Mouse (Mus musculus) midbrain, embryonic 12.5 days (tissue): ENCODE measurements around the gene Ptpn14. TPM values are rescaled to one million over a fixed set of nuclear protein-coding genes. Genes with fewer than 3 reads are reported as not detected.

Experiments
- ATAC-seq: fragments of 200-750 bp; cut with Nextera tagmentation; 2 replicates; pipeline ENCODE4 v1.8.0; 2017; ENCODE audit warnings: low read depth, moderate TSS enrichment, moderate library complexity; ENCODE audit not compliant: low FRiP score
- H3K27ac ChIP-seq: fragments of 300-500 bp; sonication (generic); replicated peaks from 2 replicates; pipeline ENCODE4 v1.5.1; 2016; ENCODE audit warnings: mild to moderate bottlenecking
- H3K27me3 ChIP-seq: fragments of 300-500 bp; sonication (generic); 2 replicates; pipeline ENCODE4 v1.6.1; 2016; ENCODE audit warnings: mild to moderate bottlenecking
- H3K36me3 ChIP-seq: fragments of 300-500 bp; sonication (generic); 2 replicates; pipeline ENCODE4 v1.6.1; 2016
- H3K4me1 ChIP-seq: fragments of 300-500 bp; sonication (generic); 2 replicates; pipeline ENCODE4 v1.6.1; 2016
- H3K4me2 ChIP-seq: fragments of 300-500 bp; sonication (generic); replicated peaks from 2 replicates; pipeline ENCODE4 v1.6.1; 2016; ENCODE audit warnings: mild to moderate bottlenecking, moderate library complexity
- H3K4me3 ChIP-seq: fragments of 300-500 bp; sonication (generic); 2 replicates; pipeline ENCODE4 v1.5.1; 2016; ENCODE audit warnings: mild to moderate bottlenecking
- H3K9ac ChIP-seq: fragments of 300-500 bp; sonication (generic); replicated peaks from 2 replicates; pipeline ENCODE4 v1.6.1; 2016; ENCODE audit warnings: mild to moderate bottlenecking, moderate library complexity
- H3K9me3 ChIP-seq: fragments of 300-500 bp; sonication (generic); 2 replicates; pipeline ENCODE4 v1.6.1; 2016; ENCODE audit warnings: mild to moderate bottlenecking
- WGBS: fragments of 180-500 bp; shearing (Covaris S2); methylation state at CpG from one replicate; pipeline ENCODE4 v1.1.7; 2016; 5-methylcytosine and 5-hydroxymethylcytosine counted together
- polyA plus RNA-seq: library from polyadenylated mRNA; unstranded; fragments of >200 nt; fragmentation: Nextera tagmentation; extraction: Ambion mirVana; gene quantifications from 2 replicates; pipeline ENCODE4 v1.2.1, GENCODE M21; 2016

Ptpn14 gene
- polyA plus RNA-seq, 1 experiment from 2014 or later, result 4.0 TPM

DNA sequence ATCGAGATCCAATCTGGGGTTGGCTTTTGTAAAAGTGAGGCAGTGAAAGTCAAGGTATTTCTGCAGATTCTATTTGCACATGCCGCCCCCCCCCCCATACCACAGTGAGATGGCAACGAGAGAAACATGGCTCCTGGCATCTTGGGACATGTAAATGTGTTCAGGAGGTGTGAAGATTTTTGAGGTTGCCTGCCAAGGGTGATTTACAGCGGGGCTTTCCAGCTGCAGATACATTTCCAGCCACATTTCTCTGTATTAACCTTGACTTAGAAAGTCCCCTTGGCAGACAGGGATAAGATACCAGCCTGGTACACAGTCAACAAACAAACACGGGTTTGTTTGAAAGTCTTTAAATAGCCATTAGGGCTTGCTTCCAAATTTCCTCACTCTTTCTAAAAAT is 96.4 kb downstream of the Ptpn14 start:
- H3K9ac ChIP-seq, result no peak overlapping the region
- H3K4me1 ChIP-seq, result no peaks in the 10 kb centered on the region
- H3K27ac ChIP-seq, result no peak overlapping the region
- H3K4me3 ChIP-seq, result no peak overlapping the region
- no peak for ATAC-seq
- no peaks in the 10 kb centered on the region for H3K36me3 ChIP-seq
- WGBS, result 92% methylated on average over 5 of the region's 5 CpGs
- H3K4me2 ChIP-seq, result no peak overlapping the region
- no peaks in the 10 kb centered on the region for H3K27me3 ChIP-seq
- no peaks in the 10 kb centered on the region for H3K9me3 ChIP-seq

DNA sequence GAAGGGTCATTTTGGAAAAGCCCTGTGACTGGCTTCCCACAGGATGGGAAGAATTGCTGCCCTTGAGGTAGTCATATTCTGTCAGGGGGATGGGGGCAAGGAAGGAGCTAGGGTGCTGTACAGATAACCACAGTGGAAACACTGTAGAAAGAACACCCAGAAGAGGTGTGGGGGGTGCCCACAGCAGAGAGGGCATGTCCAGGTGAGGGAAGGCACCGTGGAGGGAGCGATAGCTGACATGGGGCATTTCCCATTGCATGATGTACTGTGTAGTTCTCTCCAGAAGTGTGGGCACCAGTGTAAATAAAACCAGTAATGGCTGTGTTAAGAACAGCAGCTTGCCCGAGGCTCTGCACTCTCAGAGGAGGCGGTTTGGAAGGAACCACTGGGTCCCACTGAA is 102.3 kb downstream of the Ptpn14 start:
- Histone ChIP-seq H3K4me2 (no peak overlapping the region), H3K4me1 (peaks cover 14% of the 10 kb centered on the region), H3K9ac (no peak overlapping the region), H3K27me3 (no peaks in the 10 kb centered on the region), H3K27ac (no peak overlapping the region), H3K36me3 (no peaks in the 10 kb centered on the region), H3K9me3 (no peaks in the 10 kb centered on the region), H3K4me3 (no peak overlapping the region)
- no peak for ATAC-seq
- 51% methylated on average over 4 of the region's 4 CpGs for WGBS

DNA sequence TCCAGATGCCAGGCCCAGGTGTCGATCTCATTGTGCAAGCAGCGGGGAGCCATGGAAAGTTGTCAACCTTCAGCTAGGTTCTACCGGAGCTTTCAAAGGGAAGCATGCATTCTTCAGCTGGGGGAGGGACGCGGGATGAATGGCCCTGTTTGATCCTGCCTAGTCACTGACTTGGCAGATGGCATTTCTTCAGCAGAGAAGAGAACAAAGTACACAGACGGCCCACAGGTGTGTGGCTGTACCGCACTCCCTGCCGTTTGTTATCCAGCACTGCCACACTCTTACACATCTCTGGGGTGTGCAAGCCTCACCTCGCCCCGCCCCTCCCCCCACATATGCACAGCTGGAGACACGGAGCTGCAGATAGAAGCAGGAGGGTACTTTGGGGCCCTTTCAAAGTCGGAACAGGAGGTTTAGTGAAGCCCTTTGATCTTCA is 102.7 kb downstream of the Ptpn14 start:
- no peak for ATAC-seq

DNA sequence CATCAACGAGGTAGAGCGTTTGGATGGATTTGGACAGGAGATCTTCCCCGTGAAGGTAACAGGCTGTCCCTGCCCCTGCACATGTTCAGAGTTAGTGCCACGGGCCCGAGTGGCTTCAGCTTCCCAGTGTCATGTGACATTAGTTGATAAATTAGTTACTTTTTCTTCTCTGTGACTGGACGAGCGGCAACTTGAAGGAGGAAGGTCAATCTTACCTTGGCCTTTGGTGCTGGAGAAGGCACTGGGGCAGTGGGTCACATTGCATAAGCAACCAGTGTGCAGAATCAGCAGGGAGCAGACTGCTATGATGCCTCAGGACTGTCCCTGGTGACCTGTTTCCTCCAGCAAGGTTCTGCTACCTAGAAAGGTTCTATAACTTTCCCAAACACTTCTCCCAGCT is 105.3 kb downstream of the Ptpn14 start:
- Histone ChIP-seq H3K4me3 (no peak overlapping the region), H3K4me2 (no peak overlapping the region), H3K27ac (no peak overlapping the region), H3K4me1 (peaks cover 14% of the 10 kb centered on the region), H3K27me3 (no peaks in the 10 kb centered on the region), H3K9me3 (no peaks in the 10 kb centered on the region), H3K36me3 (no peaks in the 10 kb centered on the region), H3K9ac (no peak overlapping the region)
- no peak for ATAC-seq
- WGBS, result 79% methylated on average over 7 of the region's 7 CpGs

More for the DNA sequence above, 102.7 kb downstream of the Ptpn14 start:
- no peak overlapping the region for H3K27ac ChIP-seq
- H3K9ac ChIP-seq, result 0 out of 2 replicates have a peak overlapping the region, but pooled peaks have one; percentile 16
- H3K4me1 ChIP-seq, result peaks cover 14% of the 10 kb centered on the region
- no peak overlapping the region for H3K4me2 ChIP-seq
- no peaks in the 10 kb centered on the region for H3K27me3 ChIP-seq
- no peaks in the 10 kb centered on the region for H3K9me3 ChIP-seq
- no peak overlapping the region for H3K4me3 ChIP-seq
- 18% methylated on average over 12 of the region's 12 CpGs for WGBS
- H3K36me3 ChIP-seq, result no peaks in the 10 kb centered on the region

DNA sequence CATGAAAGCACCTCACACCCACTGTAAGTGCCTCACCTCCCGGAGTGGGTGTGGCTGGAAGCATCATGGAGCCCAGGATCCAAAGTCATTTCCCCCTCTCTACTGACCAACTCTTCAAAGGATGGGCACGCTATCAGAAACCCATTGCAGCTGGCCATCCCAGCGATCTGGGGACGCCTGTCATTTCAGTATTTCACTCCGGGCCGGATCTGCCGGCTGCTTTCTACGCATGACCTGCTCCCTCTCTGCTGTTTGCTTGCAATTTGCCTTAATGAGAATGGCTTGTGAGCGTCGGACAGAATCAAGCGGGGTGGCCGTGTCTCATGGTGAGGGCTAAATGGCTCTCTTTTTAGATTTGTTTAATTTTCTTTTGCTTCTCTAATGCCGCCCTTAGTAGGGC is 106.1 kb downstream of the Ptpn14 start:
- 60% methylated on average over 13 of the region's 13 CpGs for WGBS
- Histone ChIP-seq H3K9ac (no peak overlapping the region), H3K27ac (no peak overlapping the region), H3K4me1 (peaks cover 14% of the 10 kb centered on the region), H3K9me3 (no peaks in the 10 kb centered on the region), H3K4me3 (no peak overlapping the region), H3K27me3 (no peaks in the 10 kb centered on the region), H3K36me3 (no peaks in the 10 kb centered on the region), H3K4me2 (no peak overlapping the region)
- no peak for ATAC-seq

DNA sequence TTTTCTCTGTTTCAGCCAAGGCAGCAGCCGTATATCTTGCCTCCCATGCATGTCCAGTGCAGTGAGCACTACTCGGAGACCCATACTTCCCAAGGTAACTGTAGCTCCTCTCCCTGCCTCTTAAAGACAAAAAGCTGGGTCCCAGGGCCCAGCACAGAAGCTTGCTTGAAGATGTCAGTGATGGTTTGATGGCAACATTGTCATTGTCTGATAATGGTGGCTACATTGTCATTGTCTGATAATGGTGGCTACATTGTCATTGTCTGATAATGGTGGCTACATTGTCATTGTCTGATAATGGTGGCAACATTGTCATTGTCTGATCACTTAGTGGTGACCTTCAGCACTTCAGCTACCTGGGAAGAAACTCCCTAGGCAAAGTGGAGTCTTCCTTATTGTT is 118.3 kb downstream of the Ptpn14 start:
- H3K27me3 ChIP-seq, result no peaks in the 10 kb centered on the region
- no peak overlapping the region for H3K4me2 ChIP-seq
- no peak overlapping the region for H3K4me3 ChIP-seq
- ATAC-seq, result no peak
- H3K9ac ChIP-seq, result no peak overlapping the region
- H3K36me3 ChIP-seq, result no peaks in the 10 kb centered on the region
- H3K9me3 ChIP-seq, result no peaks in the 10 kb centered on the region
- WGBS, result 92% methylated on average over 2 of the region's 2 CpGs
- H3K27ac ChIP-seq, result no peak overlapping the region
- H3K4me1 ChIP-seq, result no peaks in the 10 kb centered on the region

DNA sequence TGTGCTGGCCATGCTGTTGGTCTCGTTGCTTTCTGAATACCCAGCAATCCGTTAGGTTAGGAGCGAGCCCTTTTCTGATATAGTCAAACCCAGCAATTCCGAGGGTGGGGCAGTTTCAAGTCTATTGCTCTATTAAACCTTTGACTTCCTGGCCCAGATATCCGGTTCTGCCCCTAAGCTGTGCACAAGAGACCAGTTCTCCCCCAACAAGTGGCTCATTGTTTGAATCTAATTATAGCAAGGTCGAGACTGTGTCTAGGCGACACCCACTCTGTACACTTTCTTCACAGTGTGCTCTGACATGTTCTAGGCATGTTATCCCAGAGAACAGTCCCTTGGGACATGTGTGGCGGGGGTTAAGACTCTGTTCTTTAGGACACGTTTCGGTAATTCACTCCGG is 121.5 kb downstream of the Ptpn14 start:
- Histone ChIP-seq H3K9ac (no peak overlapping the region), H3K27ac (no peak overlapping the region), H3K4me1 (no peaks in the 10 kb centered on the region), H3K9me3 (no peaks in the 10 kb centered on the region), H3K4me2 (no peak overlapping the region), H3K36me3 (no peaks in the 10 kb centered on the region), H3K4me3 (no peak overlapping the region), H3K27me3 (no peaks in the 10 kb centered on the region)
- no peak for ATAC-seq
- WGBS, result 89% methylated on average over 11 of the region's 11 CpGs

DNA sequence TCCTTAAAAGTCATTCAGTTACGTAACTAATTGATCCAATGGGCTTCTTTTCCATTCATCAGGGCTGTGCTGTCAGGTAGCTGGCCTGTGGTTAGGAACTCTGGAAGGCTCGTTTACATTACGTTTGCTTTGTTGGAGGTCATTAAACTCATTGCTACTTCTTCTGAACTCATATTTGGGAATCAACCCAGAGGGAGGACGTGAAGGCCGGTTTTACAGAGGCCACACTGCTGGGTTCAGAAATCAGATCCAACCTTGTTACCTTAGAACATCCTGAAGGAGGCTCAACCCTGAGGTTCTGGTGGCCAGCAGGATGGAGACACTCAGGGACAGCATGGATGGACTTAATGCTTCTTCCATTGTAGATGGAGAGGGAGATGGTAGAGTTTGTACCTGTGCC is 124.0 kb downstream of the Ptpn14 start:
- Histone ChIP-seq H3K9ac (no peak overlapping the region), H3K4me2 (no peak overlapping the region), H3K9me3 (no peaks in the 10 kb centered on the region), H3K36me3 (no peaks in the 10 kb centered on the region), H3K4me3 (no peak overlapping the region), H3K27ac (no peak overlapping the region), H3K27me3 (no peaks in the 10 kb centered on the region), H3K4me1 (no peaks in the 10 kb centered on the region)
- no peak for ATAC-seq
- 90% methylated on average over 5 of the region's 5 CpGs for WGBS

DNA sequence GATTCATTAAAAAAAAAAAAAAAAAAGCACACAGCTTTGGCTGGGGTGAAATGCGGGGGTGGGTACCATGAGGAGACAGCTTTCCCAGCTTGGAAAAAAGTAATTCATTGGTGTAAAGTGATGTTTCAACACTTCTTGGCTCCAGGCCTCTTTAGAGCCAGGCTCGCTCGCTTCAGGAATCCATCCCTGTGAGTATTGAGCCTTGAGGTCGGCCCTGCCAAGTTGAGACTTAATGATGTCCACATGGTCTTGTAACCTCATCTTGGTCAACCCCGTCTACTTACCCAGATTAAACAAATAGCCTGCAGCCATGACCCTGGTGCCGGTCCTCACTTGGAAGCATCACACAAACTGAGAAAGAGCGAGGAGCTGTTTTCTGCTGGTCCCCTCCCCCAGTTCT is 124.4 kb downstream of the Ptpn14 start:
- Histone ChIP-seq H3K9me3 (no peaks in the 10 kb centered on the region), H3K4me1 (no peaks in the 10 kb centered on the region), H3K27ac (no peak overlapping the region), H3K36me3 (no peaks in the 10 kb centered on the region), H3K4me2 (no peak overlapping the region), H3K9ac (no peak overlapping the region), H3K4me3 (no peak overlapping the region), H3K27me3 (no peaks in the 10 kb centered on the region)
- 89% methylated on average over 7 of the region's 7 CpGs for WGBS
- no peak for ATAC-seq

DNA sequence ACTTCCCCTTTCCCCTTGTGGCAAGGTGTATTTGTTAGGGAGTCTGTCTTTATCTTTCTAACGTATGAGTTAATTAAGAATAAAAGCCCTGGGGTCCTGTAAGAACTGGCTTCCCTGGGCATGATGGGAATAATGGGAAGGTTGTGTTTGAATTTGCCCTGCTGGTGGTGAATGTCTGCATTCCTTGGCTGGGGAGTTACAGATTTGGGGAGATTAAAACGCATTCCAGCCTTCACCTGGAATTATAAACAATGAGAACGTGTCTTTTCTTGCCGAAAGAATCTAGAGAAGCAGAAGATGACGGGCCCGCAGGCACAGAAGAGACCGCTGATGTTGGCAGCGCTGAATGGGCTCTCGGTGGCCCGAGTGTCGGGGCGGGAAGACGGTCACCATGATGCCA is 126.6 kb downstream of the Ptpn14 start:
- ATAC-seq, result no peak
- H3K36me3 ChIP-seq, result no peaks in the 10 kb centered on the region
- H3K4me3 ChIP-seq, result no peak overlapping the region
- H3K9ac ChIP-seq, result no peak overlapping the region
- 0 out of 2 replicates have a peak, but pooled peaks cover 3% of the 10 kb centered on the region for H3K4me1 ChIP-seq
- no peaks in the 10 kb centered on the region for H3K9me3 ChIP-seq
- no peak overlapping the region for H3K4me2 ChIP-seq
- no peaks in the 10 kb centered on the region for H3K27me3 ChIP-seq
- WGBS, result 86% methylated on average over 13 of the region's 13 CpGs
- H3K27ac ChIP-seq, result no peak overlapping the region

DNA sequence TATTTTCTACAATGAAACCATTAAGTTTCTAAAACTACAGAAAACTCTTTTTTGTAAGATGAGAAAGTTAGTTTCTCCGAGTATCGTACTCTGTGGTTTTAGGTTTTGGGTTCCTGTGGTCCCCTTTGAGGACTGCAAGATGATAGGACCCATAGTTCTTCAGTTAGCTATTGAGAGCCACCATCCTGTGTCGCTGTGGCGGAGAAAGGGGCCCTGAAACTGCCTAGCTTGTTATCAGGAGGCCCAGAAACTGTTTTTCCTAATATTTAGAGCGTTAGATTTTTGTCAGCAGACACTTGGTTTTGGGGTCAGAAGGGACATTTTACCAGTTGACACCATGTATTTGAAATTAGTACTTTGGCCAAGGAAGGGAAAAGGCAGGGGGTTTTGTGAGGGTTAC is 127.7 kb downstream of the Ptpn14 start:
- Histone ChIP-seq H3K27ac (no peak overlapping the region), H3K9me3 (no peaks in the 10 kb centered on the region), H3K4me1 (peaks cover 3% of the 10 kb centered on the region; the same call in 1 of the 2 replicates), H3K36me3 (no peaks in the 10 kb centered on the region), H3K9ac (no peak overlapping the region), H3K27me3 (no peaks in the 10 kb centered on the region), H3K4me2 (no peak overlapping the region), H3K4me3 (no peak overlapping the region)
- WGBS, result 95% methylated on average over 5 of the region's 5 CpGs
- no peak for ATAC-seq

DNA sequence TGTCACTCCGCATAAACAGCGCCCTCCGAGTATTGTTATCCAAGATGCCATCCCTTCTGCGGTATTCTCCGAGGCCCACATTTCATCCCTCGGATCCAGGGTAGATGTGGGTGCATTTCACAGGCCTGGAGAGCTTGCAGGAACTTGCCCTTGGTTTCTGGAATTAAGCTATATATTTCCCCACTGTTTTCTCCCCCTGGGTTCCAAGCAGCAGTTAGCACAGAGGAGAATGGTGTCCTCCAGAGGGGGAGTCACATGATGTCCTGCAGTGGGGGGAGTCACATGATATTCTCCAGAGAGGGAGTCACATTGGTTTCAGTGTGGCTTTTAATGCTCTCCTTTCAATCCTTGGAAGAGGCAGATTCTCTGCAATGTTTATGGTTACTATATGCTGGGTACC is 130.3 kb downstream of the Ptpn14 start:
- 71% methylated on average over 6 of the region's 6 CpGs for WGBS
- Histone ChIP-seq H3K27ac (no peak overlapping the region), H3K36me3 (no peaks in the 10 kb centered on the region), H3K4me3 (no peak overlapping the region), H3K9me3 (no peaks in the 10 kb centered on the region), H3K4me1 (peaks cover 3% of the 10 kb centered on the region; the same call in 1 of the 2 replicates), H3K27me3 (no peaks in the 10 kb centered on the region), H3K4me2 (no peak overlapping the region), H3K9ac (no peak overlapping the region)
- ATAC-seq, result no peak
